ENCODE assay signal across 10 mouse cellular contexts in the genomic region with DNA sequence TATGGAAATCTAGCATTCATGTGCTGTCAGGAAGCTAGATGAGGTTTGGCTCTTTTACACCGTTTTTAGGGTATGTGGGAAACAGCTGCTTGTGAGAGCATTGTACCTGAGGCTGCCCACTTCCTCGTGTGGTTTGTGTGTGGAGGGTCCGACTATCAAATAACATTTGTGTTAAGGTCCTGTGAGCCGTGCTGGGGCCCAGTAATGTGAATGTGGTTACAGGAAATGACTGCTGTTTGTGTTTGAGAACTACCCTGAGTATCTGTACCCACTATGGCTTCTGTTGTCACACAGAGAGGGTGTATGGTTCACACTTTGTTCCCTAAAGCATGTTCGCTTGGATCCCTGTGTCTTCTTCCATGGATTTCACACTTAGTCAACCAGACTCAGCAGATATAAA. TPM values are rescaled to one million over a fixed set of nuclear protein-coding genes. Genes with fewer than 3 reads are reported as not detected.
A peak's percentile ranks its signal among the peaks of the same experiment; 100 is the strongest.
DNase-seq lines count a peak whose midpoint lies in the region; ATAC-seq lines count a peak whose summit lies in the region.
"Had no signal": no experiment of that assay in that cellular context is flagged by ENCODE, and none has a peak within 500 bp of the region (broad histone marks: within the 10 kb centered on the region; RNA-seq: fewer than 3 reads in every experiment).

No protein-coding gene starts in this region.

- no peaks in the 10 kb centered on the region for H3K27me3 ChIP-seq in erythroblast, embryonic 14.5 days (ENCODE audit: control insufficient read depth)
- no peaks in the 10 kb centered on the region for H3K27me3 ChIP-seq in lung, embryonic 16.5 days (ENCODE audit: control insufficient read depth, insufficient read depth, low read depth, low read length)
- H3K27me3 ChIP-seq: embryonic facial prominence, embryonic 12.5 days; midbrain, embryonic 13.5 days had no signal

- no peak for ATAC-seq in erythroblast, adult 5-6 weeks (replicated peaks; ENCODE audit: low FRiP score, poor library complexity, severe bottlenecking)
- ATAC-seq in lung, embryonic 16.5 days (ENCODE audit: low read depth) = no peak

- peak overlapping the region; percentile 69 for H3K9ac ChIP-seq in lung, embryonic 16.5 days (ENCODE audit: low read length)
- H3K9ac ChIP-seq: embryonic facial prominence, embryonic 12.5 days; midbrain, embryonic 13.5 days had no signal

- peak overlapping the region; percentile 57 for H3K4me3 ChIP-seq in erythroblast, embryonic 14.5 days (replicated peaks)
- H3K4me3 ChIP-seq in lung, embryonic 16.5 days (ENCODE audit: low read length) = peak overlapping the region; percentile 54
- H3K4me3 ChIP-seq: midbrain, embryonic 13.5 days had no signal

- H3K4me2 ChIP-seq in lung, embryonic 16.5 days (ENCODE audit: low read depth, low read length) = peak overlapping the region; percentile 68

- WGBS in lung, embryonic 16.5 days = 47% methylated on average over 5 of the region's 5 CpGs

- H3K27ac ChIP-seq in lung, embryonic 16.5 days (ENCODE audit: low read length) = peak overlapping the region; percentile 92
- H3K27ac ChIP-seq: embryonic facial prominence, embryonic 12.5 days; midbrain, embryonic 13.5 days had no signal

- DNase-seq in lung, postnatal 10 days = no peak
- DNase-seq in lung, postnatal 36 days = peak; percentile 36
- peak; percentile 27 for DNase-seq in thymus, postnatal 25 days
- no peak for DNase-seq in urinary bladder, adult 2 months (ENCODE audit: low spot score)
- no peak for DNase-seq in cerebellum, adult 11 months

- peaks cover 14% of the 10 kb centered on the region for H3K36me3 ChIP-seq in erythroblast, embryonic 14.5 days (ENCODE audit: control insufficient read depth)
- H3K36me3 ChIP-seq in lung, embryonic 16.5 days (ENCODE audit: control insufficient read depth, insufficient read depth, low read length) = no peaks in the 10 kb centered on the region
- H3K36me3 ChIP-seq: embryonic facial prominence, embryonic 12.5 days; midbrain, embryonic 13.5 days had no signal

- H3K4me1 ChIP-seq in erythroblast, embryonic 14.5 days (ENCODE audit: control insufficient read depth) = peaks cover 83% of the 10 kb centered on the region
- H3K4me1 ChIP-seq in lung, embryonic 16.5 days (replicated peaks; ENCODE audit: control insufficient read depth, insufficient read depth, low read length) = peaks cover 13% of the 10 kb centered on the region; the same call in 1 of the 2 replicates

- H3K9me3 ChIP-seq in erythroblast, embryonic 14.5 days (ENCODE audit: control insufficient read depth, low read length) = peaks cover 3% of the 10 kb centered on the region; the same call in 1 of the 2 replicates
- no peaks in the 10 kb centered on the region for H3K9me3 ChIP-seq in lung, embryonic 16.5 days (ENCODE audit: control insufficient read depth, low read length)
- H3K9me3 ChIP-seq: embryonic facial prominence, embryonic 12.5 days; midbrain, embryonic 13.5 days had no signal

RNA-seq across cellular contexts. Expression of a gene that starts 1.1 kb away (rescaled TPM):
- polyA plus RNA-seq in erythroblast, embryonic 14.5 days (2012) = 0.07 and 0.09 TPM in 2 replicates
- total RNA-seq in erythroblast, adult 5-6 weeks (2015; ENCODE audit: low replicate concordance) = 24.2 and 40.5 TPM in 2 replicates
- total RNA-seq in erythroblast, adult 5-6 weeks (2017; ENCODE audit: low replicate concordance) = 25.4 and 36.4 TPM in 2 replicates
- polyA plus RNA-seq in lung, embryonic 16.5 days (2015; fragmentation: Nextera tagmentation; extraction: Ambion mirVana) = 42.3 and 48.9 TPM in 2 replicates
- polyA plus RNA-seq in urinary bladder, adult 2 months (2012; rRNA removed) = 15.0 and 22.1 TPM in 2 replicates

RNA-seq across cellular contexts. Expression of a gene that starts 36.9 kb away (rescaled TPM):
- 0.01 TPM in 1 of 2 replicates, not detected in the other for polyA plus RNA-seq in erythroblast, embryonic 14.5 days (2012)
- 10.9 and 13.3 TPM in 2 replicates for total RNA-seq in erythroblast, adult 5-6 weeks (2015; ENCODE audit: low replicate concordance)
- 10.1 and 11.4 TPM in 2 replicates for total RNA-seq in erythroblast, adult 5-6 weeks (2017; ENCODE audit: low replicate concordance)
- 39.7 and 42.2 TPM in 2 replicates for polyA plus RNA-seq in lung, embryonic 16.5 days (2015; fragmentation: Nextera tagmentation; extraction: Ambion mirVana)
- polyA plus RNA-seq in urinary bladder, adult 2 months (2012; rRNA removed) = 19.2 and 19.5 TPM in 2 replicates

Comparison
In these comparisons a context has a peak if more than half of its experiments do, and no peak if none do; other contexts are left out.
1. DNase-seq: peak in lung, postnatal 36 days (single experiment) and thymus, postnatal 25 days (single experiment); none in lung, postnatal 10 days (single experiment), urinary bladder, adult 2 months (single experiment) and cerebellum, adult 11 months (single experiment).
2. RNA of a gene that starts 1.1 kb away (polyA plus RNA-seq): 42.3 to 48.9 TPM in lung, embryonic 16.5 days and 15.0 to 22.1 TPM in urinary bladder, adult 2 months; 0.07 to 0.09 TPM in erythroblast, embryonic 14.5 days; every median in the first group is over 10 times any median in the second.
3. RNA of a gene that starts 36.9 kb away (polyA plus RNA-seq): 39.7 to 42.2 TPM in lung, embryonic 16.5 days and 19.2 to 19.5 TPM in urinary bladder, adult 2 months; 0.01 TPM in erythroblast, embryonic 14.5 days; every median in the first group is over 10 times any median in the second.